Mouse (Mus musculus): ENCODE data around the gene Klf12. TPM values are rescaled to one million over a fixed set of nuclear protein-coding genes. Genes with fewer than 3 reads are reported as not detected.

Klf12 gene
- polyA plus RNA-seq, 1 experiment = 1.6 TPM

DNA sequence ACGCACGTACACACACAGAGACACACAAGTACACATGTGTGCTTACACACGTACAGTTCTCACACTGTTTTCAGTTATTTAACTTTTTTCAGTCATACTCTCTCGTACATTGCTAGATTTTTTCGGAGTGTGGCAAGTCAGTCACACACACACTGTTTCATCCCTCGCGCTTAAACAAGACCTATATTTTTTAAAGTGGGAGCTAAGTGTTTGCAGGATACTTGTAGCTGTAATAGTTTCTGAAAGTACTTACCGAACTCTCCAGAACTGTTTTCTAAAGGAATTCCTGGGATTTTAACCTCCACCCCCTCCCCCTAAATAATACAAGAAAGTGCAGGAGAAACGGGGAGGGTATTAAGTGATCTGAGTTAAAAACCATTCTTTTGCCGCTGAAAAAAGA is 434.1 kb downstream of the Klf12 start:
- no peaks in the 10 kb centered on the region for H3K4me1 ChIP-seq (replicated peaks; ENCODE audit: control insufficient read depth, insufficient read depth, low read length)
- WGBS = 95% methylated on average over 10 of the region's 10 CpGs
- no peak for TF ChIP-seq POLR2A (IDR thresholded peaks at IDR 0.05; ENCODE audit: control insufficient read depth, extremely low read depth, insufficient read depth, low read length, poor library complexity)
- TF ChIP-seq CTCF (IDR thresholded peaks at IDR 0.05; ENCODE audit: borderline replicate concordance, control insufficient read depth, extremely low read depth, insufficient read depth, low read length, poor library complexity) = no peak
- no peak overlapping the region for H3K4me3 ChIP-seq (ENCODE audit: control insufficient read depth, insufficient read depth, low read length)
- no peaks in the 10 kb centered on the region for H3K27me3 ChIP-seq (ENCODE audit: control insufficient read depth, insufficient read depth, low read length)
- DNase-seq = no peak
- H3K27ac ChIP-seq (ENCODE audit: control insufficient read depth, insufficient read depth, low read length) = no peak overlapping the region
- H3K36me3 ChIP-seq (ENCODE audit: control insufficient read depth, insufficient read depth, low read length) = no peaks in the 10 kb centered on the region

DNA sequence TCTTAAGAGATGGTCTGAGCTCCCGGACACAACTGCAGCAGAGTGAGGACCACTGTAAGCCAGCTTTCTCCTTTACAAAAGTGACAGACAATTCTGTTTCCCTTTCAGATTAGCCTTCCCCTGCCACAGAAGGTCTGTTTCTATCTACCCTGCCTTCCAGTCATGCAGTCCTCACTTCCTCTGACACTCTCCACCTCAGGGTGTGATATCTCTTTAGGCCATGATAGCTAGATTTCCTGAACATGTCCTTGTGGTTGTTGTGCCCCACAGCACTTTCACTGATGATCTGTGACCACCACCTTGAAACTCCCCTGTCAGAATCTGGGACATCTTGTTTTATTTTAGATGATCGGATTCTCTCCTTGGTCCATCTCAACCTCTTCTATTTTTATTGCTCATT is 437.0 kb downstream of the Klf12 start:
- Histone ChIP-seq H3K36me3 (ENCODE audit: control insufficient read depth, insufficient read depth, low read length) (no peaks in the 10 kb centered on the region), H3K27me3 (ENCODE audit: control insufficient read depth, insufficient read depth, low read length) (no peaks in the 10 kb centered on the region), H3K27ac (ENCODE audit: control insufficient read depth, insufficient read depth, low read length) (no peak overlapping the region), H3K4me1 (replicated peaks; ENCODE audit: control insufficient read depth, insufficient read depth, low read length) (no peaks in the 10 kb centered on the region), H3K4me3 (ENCODE audit: control insufficient read depth, insufficient read depth, low read length) (no peak overlapping the region)
- 46% methylated on average over 2 of the region's 2 CpGs for WGBS
- no peak for DNase-seq
- TF ChIP-seq POLR2A (IDR thresholded peaks at IDR 0.05; ENCODE audit: control insufficient read depth, extremely low read depth, insufficient read depth, low read length, poor library complexity) (no peak), CTCF (IDR thresholded peaks at IDR 0.05; ENCODE audit: borderline replicate concordance, control insufficient read depth, extremely low read depth, insufficient read depth, low read length, poor library complexity) (no peak)

DNA sequence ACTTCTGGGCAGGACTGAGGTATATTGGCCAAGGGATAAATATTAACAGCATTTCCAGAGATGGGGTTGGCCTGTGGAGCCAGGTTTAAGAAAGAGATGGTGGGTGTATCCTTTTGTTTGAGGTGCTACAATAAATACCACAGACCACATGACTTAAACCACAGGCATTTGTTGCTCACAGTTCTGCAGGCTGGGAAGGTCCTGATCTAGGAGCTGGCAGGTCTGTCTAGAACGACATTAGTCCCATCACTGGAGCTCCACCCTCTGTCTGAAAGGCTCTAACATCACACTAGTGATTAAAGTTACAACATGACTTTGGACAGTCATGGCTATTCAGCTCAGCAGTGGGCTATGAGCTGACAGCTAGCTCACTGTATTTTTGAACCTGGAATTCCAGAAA is 457.8 kb downstream of the Klf12 start:
- DNase-seq = no peak
- no peaks in the 10 kb centered on the region for H3K4me1 ChIP-seq (replicated peaks; ENCODE audit: control insufficient read depth, insufficient read depth, low read length)
- no peak overlapping the region for H3K4me3 ChIP-seq (ENCODE audit: control insufficient read depth, insufficient read depth, low read length)
- no peak overlapping the region for H3K27ac ChIP-seq (ENCODE audit: control insufficient read depth, insufficient read depth, low read length)
- TF ChIP-seq CTCF (IDR thresholded peaks at IDR 0.05; ENCODE audit: borderline replicate concordance, control insufficient read depth, extremely low read depth, insufficient read depth, low read length, poor library complexity) (no peak), POLR2A (IDR thresholded peaks at IDR 0.05; ENCODE audit: control insufficient read depth, extremely low read depth, insufficient read depth, low read length, poor library complexity) (no peak)
- H3K36me3 ChIP-seq (ENCODE audit: control insufficient read depth, insufficient read depth, low read length) = no peaks in the 10 kb centered on the region
- WGBS = 0% methylated on average over 1 of the region's 1 CpGs
- no peaks in the 10 kb centered on the region for H3K27me3 ChIP-seq (ENCODE audit: control insufficient read depth, insufficient read depth, low read length)

Data from thymus, adult 2 months (tissue).